Mouse (Mus musculus) limb, embryonic 10.5 days (tissue): ENCODE measurements around the gene Gpcpd1. TPM values are rescaled to one million over a fixed set of nuclear protein-coding genes. Genes with fewer than 3 reads are reported as not detected.

ENCODE experiments used
- DNase-seq: peaks from one replicate; pipeline ENCODE4 v3.0.0-alpha.2; 2017; ENCODE audit warnings: low spot score
- H3K27ac ChIP-seq: fragments of 300-500 bp; sonication (generic); 2 replicates; pipeline ENCODE4 v1.5.1; 2016; ENCODE audit warnings: mild to moderate bottlenecking
- H3K27me3 ChIP-seq: fragments of 300-500 bp; sonication (generic); 2 replicates; pipeline ENCODE4 v1.6.1; 2016; ENCODE audit warnings: low read depth, mild to moderate bottlenecking; ENCODE audit not compliant: poor library complexity, severe bottlenecking
- H3K36me3 ChIP-seq: fragments of 300-500 bp; sonication (generic); 2 replicates; pipeline ENCODE4 v1.6.1; 2016; ENCODE audit warnings: mild to moderate bottlenecking, moderate library complexity
- H3K4me1 ChIP-seq: fragments of 300-500 bp; sonication (generic); 2 replicates; pipeline ENCODE4 v1.6.1; 2016
- H3K4me3 ChIP-seq: fragments of 300-500 bp; sonication (generic); 2 replicates; pipeline ENCODE4 v1.5.1; 2016; ENCODE audit warnings: mild to moderate bottlenecking, moderate library complexity
- H3K9me3 ChIP-seq: fragments of 300-500 bp; sonication (generic); replicated peaks from 2 replicates; pipeline ENCODE4 v1.6.1; 2016; ENCODE audit warnings: mild to moderate bottlenecking
- WGBS: fragments of 180-500 bp; shearing (Covaris S2); methylation state at CpG from one replicate; pipeline ENCODE4 v1.1.7; 2016; 5-methylcytosine and 5-hydroxymethylcytosine counted together
- polyA plus RNA-seq: library from polyadenylated mRNA; unstranded; fragments of >200 nt; fragmentation: Nextera tagmentation; extraction: Ambion mirVana; gene quantifications from 2 replicates; pipeline ENCODE4 v1.2.1, GENCODE M21; 2016

Gene Gpcpd1
- polyA plus RNA-seq, 1 experiment from 2014 or later = 29.4 TPM

DNA sequence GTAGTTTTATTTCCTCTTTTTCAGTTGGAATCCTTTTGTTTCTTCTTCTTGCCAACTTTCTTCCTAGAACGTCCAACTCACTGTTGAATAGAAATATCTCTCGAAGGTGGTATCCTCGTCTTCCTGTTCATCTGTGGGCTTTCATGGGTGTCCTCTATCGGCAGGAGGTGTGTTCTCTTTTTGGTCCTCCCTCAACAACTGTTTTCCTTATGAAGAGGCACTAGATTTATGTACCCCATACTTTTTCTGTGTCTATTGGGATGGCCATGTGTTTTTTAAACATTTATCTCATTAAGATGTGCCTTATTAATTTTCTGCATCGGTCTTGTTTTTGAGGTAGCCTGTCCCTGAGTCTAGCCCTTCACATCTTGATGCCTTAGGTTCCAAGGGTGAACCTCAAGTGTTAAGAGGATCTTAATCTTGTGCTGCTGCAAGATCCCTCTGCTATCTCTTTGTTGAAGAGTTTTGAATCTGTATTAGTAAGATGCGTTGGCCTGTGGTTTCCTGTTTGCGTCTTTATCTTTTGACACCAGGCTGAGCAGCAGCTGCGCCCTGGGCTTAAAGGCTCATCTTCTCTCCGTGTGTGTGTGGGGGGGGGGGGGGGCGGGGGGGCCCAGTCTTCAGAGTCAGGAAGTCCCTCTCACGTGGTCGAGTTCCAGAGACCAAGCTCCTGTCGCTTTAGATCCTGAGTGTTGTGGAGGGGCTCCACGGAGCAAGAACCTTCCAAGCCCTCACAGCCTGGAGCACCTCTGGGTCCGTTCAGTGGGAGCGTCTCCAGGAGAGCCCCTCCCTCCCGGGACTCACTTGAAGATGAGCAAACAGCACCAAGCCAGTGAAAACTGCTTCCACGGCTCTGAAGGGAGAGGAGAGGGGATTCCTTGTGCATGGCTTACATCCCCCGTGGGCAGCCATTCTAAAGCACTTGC is 75.2 kb downstream of the Gpcpd1 start:
- no peak for DNase-seq
- no peaks in the 10 kb centered on the region; the same call in 1 of the 2 replicates for H3K27me3 ChIP-seq
- no peak overlapping the region for H3K4me3 ChIP-seq
- H3K4me1 ChIP-seq = peaks cover 7% of the 10 kb centered on the region; the same call in 1 of the 2 replicates
- no peak overlapping the region for H3K27ac ChIP-seq
- H3K36me3 ChIP-seq = no peaks in the 10 kb centered on the region
- no peaks in the 10 kb centered on the region for H3K9me3 ChIP-seq
- WGBS = 59% methylated on average over 19 of the region's 19 CpGs

DNA sequence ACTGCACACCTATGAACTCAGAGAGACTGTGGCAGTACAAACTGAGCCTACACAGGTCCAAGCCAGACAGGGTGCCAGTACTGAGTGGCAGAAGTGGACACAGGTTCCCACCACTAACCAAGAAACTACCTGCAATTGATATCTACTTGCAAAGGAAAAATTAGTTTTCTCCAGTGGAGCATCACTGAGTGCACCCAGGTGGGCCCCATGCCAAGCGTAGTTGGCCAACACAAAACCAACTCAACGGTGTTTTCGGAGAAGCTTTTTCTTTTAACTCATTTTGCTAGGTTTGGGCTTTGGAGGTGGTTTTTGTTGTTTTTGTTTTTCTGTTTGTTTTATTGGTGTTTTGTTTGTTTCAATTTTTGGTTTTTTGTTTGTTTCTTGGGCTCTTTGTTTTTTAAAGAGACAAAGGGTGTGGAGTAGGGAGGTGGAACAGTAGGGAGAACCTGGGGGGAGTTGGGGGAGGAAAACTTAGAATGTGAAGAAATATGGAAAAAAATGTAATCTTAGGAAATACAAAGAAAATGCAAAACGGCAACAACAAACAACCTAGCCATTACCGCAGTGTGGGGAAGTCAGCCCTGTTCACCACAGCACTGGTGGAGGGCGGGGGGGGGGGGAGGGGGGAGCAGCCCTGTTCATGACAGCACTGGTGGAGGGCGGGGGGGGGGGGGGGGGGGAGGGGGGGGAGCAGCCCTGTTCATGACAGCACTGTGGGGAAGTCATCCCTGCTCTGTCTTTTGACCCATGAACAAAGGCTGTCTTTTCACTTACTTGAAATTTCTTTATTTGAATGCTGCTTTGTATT is 76.3 kb downstream of the Gpcpd1 start:
- H3K9me3 ChIP-seq = no peaks in the 10 kb centered on the region

DNA sequence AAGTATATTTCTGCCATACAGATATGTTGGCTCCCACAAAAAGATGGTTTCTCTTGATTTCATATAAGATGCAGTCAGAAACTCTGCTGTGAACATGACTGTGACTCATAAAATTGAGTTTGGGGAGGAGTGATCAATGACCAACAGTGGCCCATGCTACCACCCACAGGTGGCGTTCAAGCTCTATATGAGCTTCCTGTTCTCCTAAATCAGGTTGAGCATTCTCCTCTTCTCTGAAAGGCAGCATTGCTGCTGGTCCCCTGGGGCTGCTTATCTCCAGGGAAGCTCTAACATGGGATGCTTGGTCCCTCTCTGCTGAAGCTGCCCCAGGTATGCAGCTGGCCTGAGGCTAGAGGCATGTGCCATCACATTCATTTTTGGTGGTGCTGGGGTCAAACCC is 77.8 kb downstream of the Gpcpd1 start:
- H3K27me3 ChIP-seq = no peaks in the 10 kb centered on the region
- no peak overlapping the region for H3K27ac ChIP-seq
- DNase-seq = no peak
- no peak overlapping the region for H3K4me3 ChIP-seq
- no peaks in the 10 kb centered on the region for H3K9me3 ChIP-seq
- no peaks in the 10 kb centered on the region for H3K36me3 ChIP-seq
- H3K4me1 ChIP-seq = peaks cover 7% of the 10 kb centered on the region; the same call in 1 of the 2 replicates
- WGBS = 88% methylated on average over 1 of the region's 1 CpGs

More for the DNA sequence above, 76.3 kb downstream of the Gpcpd1 start:
- no peak overlapping the region for H3K27ac ChIP-seq
- H3K4me1 ChIP-seq = peaks cover 7% of the 10 kb centered on the region; the same call in 1 of the 2 replicates
- no peaks in the 10 kb centered on the region; the same call in 1 of the 2 replicates for H3K27me3 ChIP-seq
- no peak overlapping the region for H3K4me3 ChIP-seq
- WGBS = 96% methylated on average over 5 of the region's 7 CpGs
- H3K36me3 ChIP-seq = no peaks in the 10 kb centered on the region
- peak; percentile 23 for DNase-seq

DNA sequence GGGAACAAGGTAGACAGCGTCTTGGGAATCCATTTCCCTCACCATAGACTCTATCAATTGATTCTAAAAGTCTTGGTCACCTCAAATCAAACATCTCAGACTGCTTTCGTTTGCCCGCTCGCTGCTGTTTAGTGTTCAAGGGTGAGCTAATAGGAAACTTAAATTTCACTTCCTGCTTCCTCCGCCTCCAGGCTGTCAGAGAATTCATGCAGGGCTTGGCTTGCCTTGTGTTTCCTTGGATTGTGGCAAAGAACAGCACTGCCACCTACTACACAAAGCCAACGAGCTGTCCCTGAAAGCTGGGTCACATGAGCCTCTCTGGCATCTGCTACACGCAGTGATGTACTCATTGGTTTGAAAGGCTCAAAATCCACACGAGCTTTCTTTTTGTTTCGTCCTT is 78.3 kb downstream of the Gpcpd1 start:
- Histone ChIP-seq H3K27ac (no peak overlapping the region), H3K36me3 (no peaks in the 10 kb centered on the region), H3K27me3 (no peaks in the 10 kb centered on the region), H3K4me3 (no peak overlapping the region), H3K9me3 (no peaks in the 10 kb centered on the region), H3K4me1 (peaks cover 7% of the 10 kb centered on the region; the same call in 1 of the 2 replicates)
- no peak for DNase-seq
- WGBS = 82% methylated on average over 9 of the region's 9 CpGs

DNA sequence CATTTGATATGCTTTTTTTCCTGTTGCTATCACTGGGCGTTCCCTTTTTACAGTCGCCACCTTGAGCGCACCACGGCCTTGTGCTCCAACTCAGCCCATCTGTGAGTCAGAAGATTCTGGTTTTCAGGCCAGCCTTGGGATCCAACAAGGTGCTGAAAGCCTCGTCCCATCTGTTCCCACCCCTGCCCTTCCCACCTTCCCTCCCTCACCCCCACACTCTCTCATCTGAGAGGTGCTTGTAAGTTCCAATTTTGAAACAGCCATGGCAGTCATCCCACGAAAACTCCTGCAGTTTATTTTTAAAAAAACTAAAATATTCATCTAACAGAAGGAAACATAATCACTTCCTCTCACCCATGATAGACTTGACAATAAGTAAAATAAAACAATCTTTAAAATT is 80.0 kb downstream of the Gpcpd1 start:
- H3K36me3 ChIP-seq = no peaks in the 10 kb centered on the region
- no peaks in the 10 kb centered on the region for H3K9me3 ChIP-seq
- no peak for DNase-seq
- 51% methylated on average over 6 of the region's 6 CpGs for WGBS
- H3K27me3 ChIP-seq = no peaks in the 10 kb centered on the region
- H3K4me1 ChIP-seq = peaks cover 1% of the 10 kb centered on the region; the same call in 1 of the 2 replicates
- H3K4me3 ChIP-seq = no peak overlapping the region
- H3K27ac ChIP-seq = no peak overlapping the region

DNA sequence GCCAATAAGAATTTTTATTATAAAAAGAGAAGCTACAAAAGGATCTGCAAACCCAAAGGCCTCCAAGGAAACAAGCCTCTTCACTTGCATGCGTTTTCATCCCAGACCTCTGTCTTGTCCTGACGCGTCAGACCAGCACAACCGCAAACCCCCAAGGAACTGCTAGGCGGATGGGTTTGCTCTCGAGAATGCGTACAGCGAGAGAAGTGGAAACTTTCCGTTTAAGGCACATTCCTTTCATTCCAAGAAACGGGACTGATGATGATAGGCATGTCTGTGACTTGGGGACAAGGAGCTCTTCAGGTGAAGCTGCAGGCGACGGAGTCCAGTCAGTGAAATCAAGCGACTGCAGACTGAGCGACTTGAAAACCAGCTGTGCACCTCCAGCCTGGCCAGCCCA is 80.4 kb downstream of the Gpcpd1 start:
- H3K9me3 ChIP-seq = no peaks in the 10 kb centered on the region
- H3K27me3 ChIP-seq = no peaks in the 10 kb centered on the region
- H3K27ac ChIP-seq = no peak overlapping the region
- 48% methylated on average over 14 of the region's 14 CpGs for WGBS
- H3K36me3 ChIP-seq = no peaks in the 10 kb centered on the region
- no peak for DNase-seq
- H3K4me3 ChIP-seq = no peak overlapping the region
- H3K4me1 ChIP-seq = no peaks in the 10 kb centered on the region

DNA sequence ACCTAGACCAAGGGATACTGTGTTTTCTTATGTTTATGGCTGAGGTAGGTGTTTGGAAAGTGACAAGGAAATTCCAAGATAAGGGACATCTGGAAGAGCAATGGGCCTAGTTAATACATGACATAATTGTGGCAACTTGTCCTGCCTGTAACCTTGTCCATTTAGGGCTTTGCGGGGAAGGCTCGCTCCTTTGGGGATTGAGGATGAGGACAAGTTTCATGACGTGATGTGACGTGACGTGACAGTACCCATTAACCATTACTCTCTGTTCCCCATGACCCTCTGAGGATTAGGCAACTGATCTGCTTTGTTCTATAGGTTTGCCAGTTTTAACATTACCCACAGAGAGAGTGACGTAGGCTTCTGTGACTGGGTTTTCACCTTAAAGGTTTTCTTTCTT is 81.7 kb downstream of the Gpcpd1 start:
- WGBS = 91% methylated on average over 6 of the region's 6 CpGs
- no peak overlapping the region for H3K27ac ChIP-seq
- DNase-seq = no peak

DNA sequence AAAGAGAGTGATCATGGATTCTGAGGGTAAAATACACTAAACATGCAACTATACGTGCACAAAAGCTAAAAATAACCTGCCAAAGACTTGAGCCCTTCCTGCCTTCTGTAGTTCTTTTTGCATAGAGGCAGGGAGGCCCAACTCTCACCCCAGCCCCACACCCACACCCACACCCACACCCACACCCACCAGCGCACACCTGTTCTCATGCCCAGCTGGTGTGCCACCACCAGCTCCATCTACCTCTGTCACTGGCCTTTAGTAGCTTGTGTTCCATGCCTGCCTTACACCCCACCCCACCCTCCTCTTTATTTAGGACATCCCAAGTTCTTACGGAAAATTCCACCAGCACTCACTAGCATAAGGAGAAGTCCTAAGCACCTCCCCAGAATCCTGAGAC is 89.2 kb downstream of the Gpcpd1 start:
- no peaks in the 10 kb centered on the region for H3K27me3 ChIP-seq
- DNase-seq = no peak
- WGBS = 87% methylated on average over 3 of the region's 3 CpGs
- H3K27ac ChIP-seq = no peak overlapping the region
- H3K4me3 ChIP-seq = no peak overlapping the region
- no peaks in the 10 kb centered on the region for H3K36me3 ChIP-seq
- H3K9me3 ChIP-seq = no peaks in the 10 kb centered on the region
- no peaks in the 10 kb centered on the region for H3K4me1 ChIP-seq

More for the DNA sequence above, 81.7 kb downstream of the Gpcpd1 start:
- H3K27me3 ChIP-seq = no peaks in the 10 kb centered on the region
- no peak overlapping the region for H3K4me3 ChIP-seq
- H3K4me1 ChIP-seq = no peaks in the 10 kb centered on the region
- no peaks in the 10 kb centered on the region for H3K36me3 ChIP-seq
- H3K9me3 ChIP-seq = no peaks in the 10 kb centered on the region

DNA sequence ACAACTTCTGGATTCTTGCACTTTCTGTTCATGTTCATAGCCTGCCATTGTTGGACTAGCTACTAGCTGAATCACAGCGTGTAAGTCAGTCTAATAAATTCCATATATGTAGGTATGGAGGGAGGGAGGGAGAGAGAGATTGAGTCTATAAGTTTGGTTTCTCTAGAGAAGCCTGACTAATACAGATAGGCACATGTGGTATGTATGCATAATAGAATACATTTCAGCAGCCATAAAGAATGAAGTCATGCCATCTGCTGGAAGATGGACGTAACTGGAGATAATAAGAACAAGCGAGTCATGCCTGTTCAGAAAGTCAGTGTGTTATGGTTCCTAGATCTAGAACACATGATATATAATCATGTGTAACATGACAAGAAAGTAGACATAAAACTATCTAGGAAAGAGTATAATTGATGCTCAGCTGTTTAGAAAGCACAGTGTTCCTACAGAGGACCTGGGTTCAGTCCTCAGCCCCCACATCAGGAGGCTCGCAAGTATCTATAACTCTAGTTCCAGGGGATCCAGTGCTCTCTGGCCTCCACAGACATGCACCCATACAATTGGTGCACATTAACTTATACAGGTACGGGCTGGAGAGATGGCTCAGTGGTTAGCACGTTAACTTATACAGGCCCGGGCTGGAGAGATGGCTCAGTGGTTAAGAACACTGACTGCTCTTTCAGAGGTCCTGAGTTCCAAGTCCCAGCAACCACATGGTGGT is 90.0 kb downstream of the Gpcpd1 start:
- Histone ChIP-seq H3K27me3 (no peaks in the 10 kb centered on the region), H3K36me3 (no peaks in the 10 kb centered on the region), H3K4me3 (no peak overlapping the region), H3K9me3 (no peaks in the 10 kb centered on the region), H3K4me1 (no peaks in the 10 kb centered on the region), H3K27ac (no peak overlapping the region)
- DNase-seq = no peak
- WGBS = 86% methylated on average over 7 of the region's 7 CpGs

DNA sequence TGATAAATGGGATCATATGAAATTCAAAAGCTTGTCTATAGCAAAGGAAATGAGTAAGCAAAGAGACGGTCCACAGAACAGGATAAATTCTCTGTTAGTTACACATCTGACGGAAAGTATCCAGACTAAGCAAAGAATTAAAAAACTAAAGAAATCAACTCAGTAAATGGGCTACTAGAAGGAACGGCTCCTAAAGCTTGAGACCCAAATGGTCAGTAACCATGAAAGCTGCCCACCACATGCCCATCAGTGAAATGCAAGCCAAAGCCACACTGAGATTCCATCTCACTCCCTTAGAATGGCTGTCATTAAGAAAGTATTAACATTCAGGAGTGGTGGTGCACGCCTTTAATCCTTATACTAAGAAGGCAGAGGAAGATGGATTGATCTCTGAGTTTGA is 94.3 kb downstream of the Gpcpd1 start:
- Histone ChIP-seq H3K27me3 (no peaks in the 10 kb centered on the region), H3K36me3 (no peaks in the 10 kb centered on the region), H3K9me3 (no peaks in the 10 kb centered on the region), H3K27ac (no peak overlapping the region), H3K4me1 (no peaks in the 10 kb centered on the region), H3K4me3 (no peak overlapping the region)
- DNase-seq = no peak
- WGBS = 85% methylated on average over 4 of the region's 4 CpGs

DNA sequence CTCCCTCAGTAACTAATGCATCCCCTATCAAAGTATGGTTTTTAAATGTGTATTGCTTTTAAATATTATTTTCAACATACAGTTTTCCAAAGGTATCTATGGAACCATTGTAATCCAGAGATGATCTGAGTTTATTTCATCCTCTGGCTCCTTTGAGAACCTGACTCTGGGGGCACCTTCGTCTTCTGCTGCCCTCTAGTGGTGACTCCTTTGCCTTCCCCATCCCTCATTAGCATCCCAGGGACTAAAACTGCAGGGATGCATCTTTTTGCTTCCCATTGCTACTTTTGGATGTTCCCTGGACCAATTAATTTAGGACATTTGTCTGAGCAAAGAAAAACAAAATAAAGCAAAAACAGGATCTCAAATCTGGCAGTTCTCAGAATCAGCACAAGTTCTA is 102.1 kb downstream of the Gpcpd1 start:
- Histone ChIP-seq H3K4me1 (no peaks in the 10 kb centered on the region), H3K27me3 (no peaks in the 10 kb centered on the region), H3K9me3 (no peaks in the 10 kb centered on the region), H3K27ac (no peak overlapping the region), H3K36me3 (no peaks in the 10 kb centered on the region), H3K4me3 (no peak overlapping the region)
- DNase-seq = peak; percentile 65
- WGBS = 0% methylated on average over 1 of the region's 1 CpGs

DNA sequence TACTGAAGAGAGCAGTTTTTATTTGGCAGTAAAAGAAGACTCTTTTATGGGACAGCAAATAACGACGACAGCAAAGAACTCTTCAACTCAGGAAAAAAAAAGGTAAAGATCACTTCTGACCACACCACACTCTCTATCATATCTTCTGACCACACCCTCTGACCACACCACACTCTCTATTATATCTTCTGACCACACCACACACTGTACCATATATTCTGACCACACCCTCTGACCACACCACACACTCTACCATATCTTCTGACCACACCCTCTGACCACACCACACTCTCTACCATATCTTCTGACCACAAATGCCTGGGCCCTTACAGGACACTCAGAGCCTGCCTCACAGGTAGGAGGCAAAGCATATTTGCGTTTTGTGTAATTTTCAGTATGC is 106.0 kb downstream of the Gpcpd1 start:
- Histone ChIP-seq H3K4me1 (no peaks in the 10 kb centered on the region), H3K36me3 (no peaks in the 10 kb centered on the region), H3K27me3 (no peaks in the 10 kb centered on the region), H3K9me3 (no peaks in the 10 kb centered on the region), H3K27ac (no peak overlapping the region), H3K4me3 (no peak overlapping the region)
- DNase-seq = no peak
- 78% methylated on average over 3 of the region's 3 CpGs for WGBS
